Mouse (Mus musculus) adrenal gland, postnatal 10 days (tissue): ENCODE results near the gene Arhgef33. TPM values are rescaled to one million over a fixed set of nuclear protein-coding genes. Genes with fewer than 3 reads are reported as not detected.

Experiments
- total RNA-seq, 2 experiments: library from RNA; stranded (reverse); gene quantifications; 2 replicates each; pipeline ENCODE4 v1.2.3; 2021

Arhgef33 gene
- total RNA-seq, 2 experiments from 2014 or later: 1.6 to 2.5 TPM

Other genes starting within 250 kb of the Arhgef33 start
- 10 to 100 TPM; 45.4 to 57.6 TPM for gene Hnrnpll, start 245.1 kb upstream of the Arhgef33 start, total RNA-seq
- 10 to 100 TPM; 24.7 to 32.1 TPM for gene Galm, start 179.9 kb upstream of the Arhgef33 start, total RNA-seq
- 100 to 1,000 TPM; 101 to 117 TPM for gene Srsf7, start 100.1 kb upstream of the Arhgef33 start, total RNA-seq
- not detected for gene Ttc39d, start 99.9 kb upstream of the Arhgef33 start, total RNA-seq
- gene Gemin6, start 83.0 kb upstream of the Arhgef33 start, total RNA-seq: 1 to 10 TPM; 8.3 to 8.7 TPM
- gene Morn2, start 17.2 kb upstream of the Arhgef33 start, total RNA-seq: 10 to 100 TPM; 14.1 to 17.4 TPM
- 10 to 100 TPM; 12.6 to 15.8 TPM for gene Dhx57, start 16.9 kb upstream of the Arhgef33 start, total RNA-seq
- 1 to 10 TPM; 2.0 to 2.2 TPM for gene Gm10190, start 66.1 kb downstream of the Arhgef33 start, total RNA-seq
- 10 to 100 TPM; 20.1 to 24.1 TPM for gene Sos1, start 173.0 kb downstream of the Arhgef33 start, total RNA-seq